Mouse (Mus musculus) midbrain, embryonic 14.5 days (tissue): ENCODE results near the gene Mon1b. TPM values are rescaled to one million over a fixed set of nuclear protein-coding genes. Genes with fewer than 3 reads are reported as not detected.
A peak's percentile ranks its signal among the peaks of the same experiment; 100 is the strongest.

Source experiments
- ATAC-seq: fragments of 200-750 bp; cut with Nextera tagmentation; 2 replicates; pipeline ENCODE4 v1.8.0; 2017; ENCODE audit warnings: moderate number of reproducible peaks, moderate library complexity; ENCODE audit not compliant: low FRiP score, low TSS enrichment
- DNase-seq: peaks from one replicate; pipeline ENCODE4 v3.0.0-alpha.2; 2015
- H3K27ac ChIP-seq: fragments of 300-500 bp; sonication (generic); replicated peaks from 2 replicates; pipeline ENCODE4 v1.5.1; 2014; ENCODE audit warnings: mild to moderate bottlenecking, low read depth, low read length, moderate library complexity
- H3K27me3 ChIP-seq: fragments of 300-500 bp; sonication (generic); 2 replicates; pipeline ENCODE4 v1.6.1; 2014; ENCODE audit warnings: low read length, control low read depth, mixed read lengths; ENCODE audit not compliant: control insufficient read depth, insufficient read depth
- H3K36me3 ChIP-seq: fragments of 300-500 bp; sonication (generic); 2 replicates; pipeline ENCODE4 v1.6.1; 2014; ENCODE audit warnings: low read length, control low read depth; ENCODE audit not compliant: control insufficient read depth, insufficient read depth
- H3K4me1 ChIP-seq: fragments of 300-500 bp; sonication (generic); 2 replicates; pipeline ENCODE4 v1.6.1; 2014; ENCODE audit warnings: mild to moderate bottlenecking, antibody characterized with exemption, low read length, control low read depth; ENCODE audit not compliant: control insufficient read depth, insufficient read depth
- H3K4me2 ChIP-seq: fragments of 300-500 bp; sonication (generic); 2 replicates; pipeline ENCODE4 v1.6.1; 2014; ENCODE audit warnings: mild to moderate bottlenecking, low read length, moderate library complexity
- H3K4me3 ChIP-seq: fragments of 300-500 bp; sonication (generic); replicated peaks from 2 replicates; pipeline ENCODE4 v1.5.1; 2014; ENCODE audit warnings: low read depth, low read length
- H3K9ac ChIP-seq: fragments of 300-500 bp; sonication (generic); replicated peaks from 2 replicates; pipeline ENCODE4 v1.6.1; 2014; ENCODE audit warnings: mild to moderate bottlenecking, low read length, moderate library complexity
- H3K9me3 ChIP-seq: fragments of 300-500 bp; sonication (generic); 2 replicates; pipeline ENCODE4 v1.6.1; 2016; ENCODE audit warnings: low read length, control low read depth, mixed read lengths; ENCODE audit not compliant: control insufficient read depth
- WGBS: fragments of 180-500 bp; shearing (Covaris S2); extraction: QIAGEN DNeasy Blood & Tissue Kit; methylation state at CpG from one replicate; pipeline ENCODE4 v1.1.7; 2014; 5-methylcytosine and 5-hydroxymethylcytosine counted together
- polyA plus RNA-seq: library from polyadenylated mRNA; unstranded; fragments of >200 nt; fragmentation: Nextera tagmentation; extraction: Ambion mirVana; gene quantifications from 2 replicates; pipeline ENCODE4 v1.2.1, GENCODE M21; 2014

The Mon1b gene
- polyA plus RNA-seq, result 11.5 and 13.8 TPM in 2 replicates

DNA sequence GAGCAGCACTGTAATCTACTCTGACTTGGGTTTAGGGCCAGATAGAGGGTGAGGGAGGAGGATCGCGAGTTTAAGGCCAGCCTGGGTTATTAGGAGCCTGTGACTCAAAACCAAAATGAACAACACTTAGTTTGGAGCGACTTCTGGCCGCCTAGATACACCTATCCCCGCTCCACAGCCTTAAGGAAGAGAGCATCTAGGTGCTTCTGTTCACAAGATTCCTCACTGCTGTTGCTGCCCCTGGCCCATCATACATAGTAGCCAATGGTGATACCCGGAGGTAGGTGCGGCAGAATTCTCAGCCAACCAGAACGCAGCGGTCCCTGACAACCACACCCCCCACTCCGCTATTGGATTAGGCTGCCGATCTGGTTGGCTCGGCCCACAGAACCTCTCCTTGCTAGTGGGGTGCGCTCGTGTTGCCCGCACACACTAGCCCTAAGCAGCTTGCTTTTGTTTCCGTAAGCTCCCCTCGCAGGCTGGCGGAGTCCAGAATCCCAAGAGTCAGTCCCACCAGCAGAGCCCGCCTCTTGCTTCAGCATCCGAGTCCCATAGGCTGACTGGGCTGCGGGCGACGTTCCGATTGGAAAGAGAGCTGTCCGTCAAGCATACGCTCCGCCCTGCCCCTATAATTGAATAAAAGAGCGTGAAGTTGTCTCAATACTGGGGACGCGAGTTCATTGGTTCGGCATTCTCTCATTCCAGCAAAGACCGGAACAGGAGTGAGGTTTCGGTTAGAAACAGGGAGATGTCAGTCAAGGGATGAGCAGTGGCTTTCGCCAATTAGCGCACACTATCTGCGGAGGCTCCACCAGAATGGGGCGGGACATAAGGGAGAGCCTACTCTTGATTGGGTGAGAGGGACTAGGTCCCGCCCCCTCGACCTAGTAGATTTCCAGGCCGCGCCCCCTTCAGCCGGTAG lies at the start of gene Mon1b:
TSS of gene Mon1b (plus strand) at position 918 of the 922 bp plus-strand sequence.
- under 1% methylated on average over 42 of the region's 42 CpGs for WGBS

DNA sequence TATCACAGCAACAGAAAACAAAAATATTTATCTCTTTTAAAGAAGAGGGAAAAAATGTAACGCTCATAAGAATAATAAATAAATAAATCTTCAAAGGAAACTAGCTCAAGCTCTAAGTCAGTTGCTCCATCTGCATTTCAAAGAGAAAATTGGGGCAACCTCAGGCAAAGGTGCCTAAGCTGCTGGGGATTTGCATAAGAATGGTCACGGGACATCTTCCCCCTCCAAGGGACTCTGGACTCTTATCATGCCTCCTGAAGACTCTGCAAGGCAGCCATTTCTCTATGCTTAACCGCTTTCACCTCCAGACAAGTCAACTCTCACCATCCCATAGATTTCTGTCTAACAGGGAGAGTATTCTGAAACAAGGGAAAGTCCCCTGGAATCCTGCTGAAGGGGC lies 37.0 kb upstream of the Mon1b start:
- Histone ChIP-seq H3K9ac (no peak overlapping the region), H3K4me1 (no peaks in the 10 kb centered on the region), H3K27ac (no peak overlapping the region), H3K36me3 (no peaks in the 10 kb centered on the region), H3K4me2 (no peak overlapping the region), H3K27me3 (no peaks in the 10 kb centered on the region), H3K4me3 (no peak overlapping the region), H3K9me3 (no peaks in the 10 kb centered on the region)
- DNase-seq (no peak), ATAC-seq (no peak)
- 40% methylated on average over 3 of the region's 3 CpGs for WGBS

More for the DNA sequence above, at the start of gene Mon1b:
- H3K9me3 ChIP-seq, result no peaks in the 10 kb centered on the region
- H3K36me3 ChIP-seq, result peaks cover 18% of the 10 kb centered on the region
- peak within 1 kb of the TSS; percentile 88 for H3K4me2 ChIP-seq
- DNase-seq, result peak; percentile 98
- H3K27ac ChIP-seq, result peak within 1 kb of the TSS; percentile 94
- no peaks in the 10 kb centered on the region for H3K27me3 ChIP-seq
- ATAC-seq, result peak; percentile 98
- peak within 1 kb of the TSS; percentile 69 for H3K9ac ChIP-seq
- peaks cover 16% of the 10 kb centered on the region for H3K4me1 ChIP-seq
- H3K4me3 ChIP-seq, result peak within 1 kb of the TSS; percentile 70

DNA sequence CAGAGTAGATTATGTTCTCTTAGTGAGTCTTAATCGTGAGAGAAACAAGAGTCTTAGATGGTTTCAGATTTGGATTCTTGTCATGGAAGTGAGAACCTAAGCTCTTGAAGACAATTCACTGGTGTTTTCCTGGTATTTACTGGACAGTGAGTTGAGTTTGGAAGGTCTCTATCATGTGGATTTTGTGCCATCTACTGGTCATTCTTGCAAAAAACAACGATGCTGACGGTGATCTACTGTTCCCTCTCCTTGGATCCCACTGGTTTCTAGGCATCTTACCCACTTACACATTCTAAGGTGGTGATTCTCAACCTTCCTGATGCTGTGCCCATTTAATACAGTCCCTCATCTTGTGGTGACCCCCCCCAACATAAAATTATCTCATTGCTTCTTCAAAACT lies 2.8 kb upstream of the Mon1b start:
- Histone ChIP-seq H3K36me3 (no peaks in the 10 kb centered on the region), H3K4me2 (no peak overlapping the region), H3K9me3 (no peaks in the 10 kb centered on the region), H3K27me3 (no peaks in the 10 kb centered on the region), H3K27ac (no peak overlapping the region), H3K4me1 (peaks cover 16% of the 10 kb centered on the region), H3K9ac (no peak overlapping the region), H3K4me3 (no peak overlapping the region)
- peak; percentile 89 for DNase-seq
- 11% methylated on average over 3 of the region's 3 CpGs for WGBS
- no peak for ATAC-seq

DNA sequence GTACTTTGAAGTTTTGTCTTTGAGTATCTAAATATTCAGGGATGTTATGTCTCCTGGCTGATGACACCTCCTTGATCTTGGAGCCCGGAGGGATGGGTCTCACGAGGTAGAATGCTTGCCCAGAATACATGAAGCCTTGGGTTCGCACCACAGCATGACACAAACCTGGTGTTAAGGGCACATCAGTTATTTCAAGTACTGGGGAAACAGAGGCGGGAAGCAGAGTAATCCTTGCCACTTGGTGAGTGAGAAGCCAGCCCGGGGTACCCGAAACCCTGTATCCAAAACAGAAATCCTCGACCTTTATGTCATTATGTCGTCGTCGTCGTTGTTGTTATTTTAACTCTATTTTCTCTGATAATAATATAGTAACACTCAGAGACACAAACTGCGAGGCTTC lies 1.2 kb upstream of the Mon1b start:
- 30% methylated on average over 12 of the region's 12 CpGs for WGBS
- no peaks in the 10 kb centered on the region for H3K27me3 ChIP-seq
- peaks cover 11% of the 10 kb centered on the region for H3K36me3 ChIP-seq
- peak overlapping the region; percentile 44; the same call in 1 of the 2 replicates for H3K9ac ChIP-seq
- peaks cover 16% of the 10 kb centered on the region for H3K4me1 ChIP-seq
- DNase-seq (no peak), ATAC-seq (no peak)
- H3K4me2 ChIP-seq, result peak overlapping the region; percentile 88
- H3K27ac ChIP-seq, result peak overlapping the region; percentile 94; the same call in 1 of the 2 replicates
- peak overlapping the region; percentile 70 for H3K4me3 ChIP-seq
- no peaks in the 10 kb centered on the region for H3K9me3 ChIP-seq

DNA sequence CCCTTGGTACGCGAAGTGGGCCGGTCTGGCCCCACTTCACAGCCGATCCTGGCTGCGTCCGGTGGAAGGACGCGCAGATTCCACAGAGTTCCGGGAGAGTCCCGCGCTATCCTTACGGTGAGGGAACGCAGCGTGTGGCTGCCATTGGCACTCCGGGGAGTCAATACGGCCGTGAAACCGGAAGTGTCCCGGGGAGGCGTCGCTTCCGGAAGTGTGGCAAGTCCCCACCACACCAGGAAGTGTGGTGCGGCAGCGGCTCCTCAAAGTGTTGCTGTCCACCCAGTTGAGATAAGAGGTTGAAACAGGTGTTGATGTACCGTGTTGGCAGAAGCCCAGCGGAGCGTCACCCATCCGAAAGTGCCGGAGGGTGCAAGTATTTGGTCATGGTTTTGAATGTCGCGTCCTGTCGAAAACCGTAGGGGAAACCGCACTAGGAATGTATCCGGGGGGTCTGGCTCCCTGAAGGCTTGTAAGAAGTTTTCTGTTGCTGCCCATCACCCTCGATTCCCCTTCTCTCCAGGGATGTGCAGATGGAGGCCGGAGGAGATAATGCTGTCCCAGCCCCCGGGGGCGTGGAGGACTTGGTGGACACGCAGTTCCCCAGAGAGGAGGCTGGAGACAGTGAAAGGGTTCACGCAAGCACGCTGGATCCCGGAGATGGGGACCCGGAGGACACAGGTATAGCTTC lies 349 bp downstream of the Mon1b start:
- peaks cover 16% of the 10 kb centered on the region for H3K4me1 ChIP-seq
- peak; percentile 79 for ATAC-seq

DNA sequence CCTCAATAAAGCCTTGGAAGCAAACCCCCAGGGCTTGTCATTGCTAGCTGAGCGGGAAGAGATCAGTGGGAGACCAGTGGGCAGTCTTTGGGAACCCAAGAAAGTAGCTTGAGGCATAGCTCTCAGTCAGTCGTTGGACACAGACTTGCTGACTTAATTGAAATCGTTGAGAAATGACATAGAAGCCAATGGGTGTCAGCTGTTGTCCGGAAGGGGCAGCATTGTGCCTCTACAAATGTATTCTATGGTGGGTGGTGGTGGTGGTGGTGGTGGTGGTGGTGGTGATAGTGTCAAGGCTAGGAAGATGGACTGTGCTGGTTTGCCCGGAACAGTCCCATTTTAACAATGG lies 867 bp downstream of the Mon1b start:
- H3K9ac ChIP-seq, result peak overlapping the region; percentile 69
- H3K36me3 ChIP-seq, result peaks cover 27% of the 10 kb centered on the region
- peaks cover 16% of the 10 kb centered on the region for H3K4me1 ChIP-seq
- DNase-seq (no peak), ATAC-seq (no peak)
- H3K9me3 ChIP-seq, result no peaks in the 10 kb centered on the region
- H3K27me3 ChIP-seq, result no peaks in the 10 kb centered on the region
- H3K4me2 ChIP-seq, result peak overlapping the region; percentile 88
- 30% methylated on average over 5 of the region's 5 CpGs for WGBS
- H3K27ac ChIP-seq, result no peak overlapping the region
- H3K4me3 ChIP-seq, result peak overlapping the region; percentile 70

More for the DNA sequence above, 349 bp downstream of the Mon1b start:
- no peak for DNase-seq
- H3K27me3 ChIP-seq, result no peaks in the 10 kb centered on the region
- H3K4me3 ChIP-seq, result peak overlapping the region; percentile 70
- WGBS, result 1% methylated on average over 44 of the region's 44 CpGs
- no peaks in the 10 kb centered on the region for H3K9me3 ChIP-seq
- peak overlapping the region; percentile 69 for H3K9ac ChIP-seq
- H3K36me3 ChIP-seq, result peaks cover 24% of the 10 kb centered on the region
- peak overlapping the region; percentile 88 for H3K4me2 ChIP-seq
- peak overlapping the region; percentile 94 for H3K27ac ChIP-seq

DNA sequence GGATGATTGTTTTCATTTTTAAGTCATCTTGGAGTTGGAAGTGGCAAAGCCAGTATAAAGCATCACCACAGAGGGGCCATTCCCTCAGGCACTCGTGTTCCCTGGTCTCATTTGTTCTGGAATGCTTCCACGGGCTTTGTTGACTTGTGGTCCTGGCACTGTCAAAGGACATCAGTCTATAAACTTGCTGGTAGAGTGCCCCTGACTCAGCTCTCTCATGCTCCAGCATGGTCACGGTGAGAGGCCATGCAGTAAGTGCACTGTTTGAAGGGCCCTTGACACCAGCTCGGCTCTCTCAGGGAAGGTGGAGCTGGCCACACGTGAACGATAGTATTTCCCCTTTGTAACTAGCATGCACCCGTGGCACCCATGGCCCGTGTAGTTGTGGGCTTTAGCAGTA lies 5.0 kb downstream of the Mon1b start:
- H3K27ac ChIP-seq, result no peak overlapping the region
- H3K9me3 ChIP-seq, result no peaks in the 10 kb centered on the region
- no peak for ATAC-seq
- no peak overlapping the region for H3K4me3 ChIP-seq
- H3K4me2 ChIP-seq, result no peak overlapping the region
- H3K9ac ChIP-seq, result no peak overlapping the region
- peaks cover 12% of the 10 kb centered on the region for H3K4me1 ChIP-seq
- H3K36me3 ChIP-seq, result peaks cover 42% of the 10 kb centered on the region
- no peaks in the 10 kb centered on the region for H3K27me3 ChIP-seq
- no peak for DNase-seq
- WGBS, result 92% methylated on average over 8 of the region's 8 CpGs

DNA sequence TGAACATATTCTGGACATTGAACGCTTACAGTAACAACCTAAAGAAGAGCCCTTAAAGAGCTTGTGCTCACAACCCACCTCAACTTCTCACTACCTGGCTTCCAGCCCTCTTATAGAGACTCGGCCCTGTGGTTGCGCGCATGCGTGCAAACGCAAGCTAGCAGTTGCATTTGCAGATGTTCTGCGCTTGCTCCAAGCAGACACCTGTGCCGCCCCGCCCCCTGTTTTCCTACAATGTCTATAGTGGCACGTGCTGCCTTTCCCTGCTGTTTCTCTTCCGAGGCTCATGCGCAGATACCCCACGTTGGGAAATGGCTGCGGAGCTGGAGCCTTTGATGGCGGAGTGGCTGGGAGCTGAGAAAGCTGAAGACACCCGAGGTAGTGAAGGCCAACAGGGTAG lies 7.5 kb downstream of the Mon1b start, which contains the start of gene Syce1l:
TSS of gene Syce1l (plus strand) at position 288 of the 400 bp plus-strand sequence.
- no peaks in the 10 kb centered on the region for H3K4me1 ChIP-seq
- H3K4me2 ChIP-seq, result no peak within 1 kb of the TSS
- no peaks in the 10 kb centered on the region for H3K9me3 ChIP-seq
- DNase-seq (no peak), ATAC-seq (no peak)
- no peak within 1 kb of the TSS for H3K9ac ChIP-seq
- 94% methylated on average over 16 of the region's 16 CpGs for WGBS
- H3K4me3 ChIP-seq, result no peak within 1 kb of the TSS
- H3K36me3 ChIP-seq, result peaks cover 42% of the 10 kb centered on the region
- no peaks in the 10 kb centered on the region for H3K27me3 ChIP-seq
- no peak within 1 kb of the TSS for H3K27ac ChIP-seq
